Mouse (Mus musculus) layer of hippocampus, adult 11-12 months (tissue): Measurements from ENCODE around the gene Lmf2.

ENCODE experiments used
- DNase-seq: peaks from one replicate; pipeline ENCODE4 v3.0.0; 2022; ENCODE audit warnings: low spot score

Lmf2 gene

DNA sequence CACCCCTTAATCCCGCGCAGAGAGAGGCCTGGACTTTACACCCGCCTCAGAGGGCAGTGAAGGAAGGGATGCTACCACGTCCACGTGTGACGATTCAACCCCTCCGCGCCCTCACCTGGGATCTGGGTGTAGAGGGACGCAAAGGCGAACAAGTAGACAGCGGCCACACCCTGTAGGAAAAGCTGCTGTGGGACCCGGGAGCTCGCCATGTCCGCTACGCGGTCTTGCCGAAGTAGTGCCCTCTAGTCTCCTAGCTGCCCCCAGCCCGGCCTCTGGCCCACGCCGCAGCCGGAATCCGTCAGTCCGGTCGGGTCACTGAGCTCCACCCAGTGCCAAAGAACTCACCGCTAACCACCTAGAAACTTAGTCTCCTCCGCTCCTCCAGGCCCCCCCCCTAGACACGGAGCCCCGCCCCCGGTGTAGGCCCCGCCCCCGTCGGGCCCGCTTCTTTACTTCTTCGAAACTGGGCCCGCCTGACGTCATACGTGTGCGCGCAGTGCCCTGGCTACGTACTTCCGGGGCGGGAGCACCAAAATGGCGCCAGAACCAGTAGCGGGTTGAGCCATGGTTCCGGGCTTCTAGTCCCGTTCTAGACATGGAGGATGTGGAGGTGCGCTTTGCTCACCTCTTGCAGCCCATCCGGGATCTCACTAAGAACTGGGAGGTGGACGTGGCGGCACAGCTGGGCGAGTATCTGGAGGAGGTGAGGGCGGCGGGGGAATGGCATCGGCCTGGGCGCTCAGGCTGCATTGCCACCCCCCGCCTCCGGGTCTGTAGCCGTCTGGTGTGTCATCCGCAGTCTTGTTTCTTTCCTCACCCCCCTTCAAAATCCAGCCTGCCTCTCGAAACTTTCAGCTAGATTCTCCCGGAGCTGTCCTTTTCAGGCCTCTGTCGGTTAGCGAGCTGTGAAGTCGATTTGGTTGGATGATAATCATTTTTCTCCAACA lies at the start of gene Lmf2, which contains the start of gene Ncaph2:
Lmf2 (minus strand) TSS at position 419 of the 947 bp plus-strand sequence.
Ncaph2 (plus strand) TSS at position 479 of the 947 bp plus-strand sequence.
- DNase-seq = peak; percentile 96

DNA sequence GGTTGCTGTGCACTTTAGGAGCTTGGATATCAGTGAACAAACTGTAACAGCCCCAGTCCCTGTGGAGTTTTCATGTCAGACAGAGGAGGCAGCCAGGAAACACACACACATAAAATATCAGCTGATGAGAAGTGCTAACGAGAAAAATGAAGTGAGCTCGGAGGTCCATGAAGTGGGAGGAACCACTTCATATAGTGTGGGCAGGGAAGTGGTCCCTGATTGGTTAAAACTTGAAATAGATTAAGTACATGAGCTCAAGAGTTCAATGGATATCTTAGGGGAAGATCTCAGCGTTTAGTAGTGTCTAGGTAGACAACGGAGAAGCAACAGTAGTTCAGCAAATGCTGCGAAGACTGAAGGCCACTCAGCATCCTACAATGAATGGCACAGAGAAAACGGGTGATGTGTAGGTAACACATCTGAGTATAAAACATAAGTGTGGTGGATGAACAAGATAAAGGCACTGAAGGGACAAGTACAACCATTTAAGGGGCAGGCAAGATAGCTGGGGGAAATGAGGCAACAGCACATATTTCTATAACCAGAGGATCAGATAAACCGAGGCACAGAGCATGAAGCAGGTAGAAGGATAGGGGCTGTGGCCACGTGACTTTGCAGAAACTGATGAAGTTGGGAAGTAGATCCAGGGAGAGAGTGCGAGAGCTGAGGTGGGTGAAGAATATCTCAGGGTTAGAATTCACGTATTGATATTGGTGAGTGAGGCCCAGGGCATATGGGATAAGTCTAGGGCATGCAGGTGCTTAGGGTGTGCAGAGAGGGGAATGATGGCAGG lies 49.6 kb upstream of the Lmf2 start:
- DNase-seq = no peak

GRCm38 (mm10) chr15:89402471-89402870 lies 47.0 kb upstream of the Lmf2 start:
- DNase-seq = no peak

DNA sequence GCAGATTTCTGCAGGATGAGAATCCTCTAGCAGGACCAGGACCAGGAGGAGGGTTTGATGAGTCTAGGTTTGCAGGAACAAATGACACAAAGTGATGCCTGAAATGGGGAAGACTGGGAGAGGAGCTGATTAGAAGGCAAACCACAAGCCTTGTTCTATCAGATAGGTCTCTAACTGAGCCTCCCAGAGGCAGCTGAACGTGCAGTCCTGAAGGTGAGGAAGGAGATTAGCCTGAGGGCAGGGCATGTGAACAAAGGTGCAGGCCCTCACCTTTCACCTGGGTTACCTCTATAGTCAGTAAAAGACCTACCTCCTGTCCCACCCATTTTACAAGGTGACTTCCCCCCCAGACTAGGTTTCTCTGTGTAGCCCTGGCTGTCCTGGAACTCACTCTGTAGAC lies 44.3 kb upstream of the Lmf2 start:
- no peak for DNase-seq

DNA sequence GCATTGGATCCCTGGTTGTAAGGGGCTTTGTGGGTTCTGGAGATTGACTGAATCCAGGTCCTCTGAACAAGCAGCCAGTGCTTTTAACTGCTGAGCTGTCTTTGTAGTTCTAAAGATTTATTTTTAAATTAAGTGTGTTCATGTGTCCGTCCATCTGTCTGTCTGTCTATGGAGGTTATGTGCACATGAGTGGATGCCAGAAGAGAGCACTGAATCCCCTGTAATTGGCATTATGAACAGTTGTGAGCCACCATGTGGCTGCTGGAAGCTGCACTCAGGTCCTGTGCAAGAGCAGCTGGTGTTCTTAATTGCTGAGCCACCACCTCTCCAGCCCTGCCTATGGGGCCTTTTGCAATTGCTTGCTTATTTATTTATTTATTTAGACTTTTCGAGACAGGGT lies 42.7 kb upstream of the Lmf2 start:
- DNase-seq = no peak

DNA sequence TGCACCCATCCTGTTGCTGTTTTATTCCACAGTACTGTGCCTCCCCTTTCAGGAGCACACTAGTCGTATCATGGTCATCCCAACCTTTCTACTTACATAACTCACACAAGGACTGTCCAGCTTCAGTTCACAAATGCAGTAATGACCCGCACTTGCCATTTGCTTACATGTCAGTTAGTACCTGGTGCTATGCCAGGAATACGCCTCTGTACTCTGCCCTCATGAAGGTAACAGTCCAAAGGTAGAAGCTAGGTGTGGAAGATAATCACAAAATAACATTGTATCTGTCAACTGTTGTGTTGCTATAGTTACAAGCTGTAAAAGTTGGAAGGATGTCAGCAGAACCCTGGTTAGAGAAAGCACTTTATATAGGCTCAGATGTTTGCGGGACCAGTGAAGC lies 41.4 kb upstream of the Lmf2 start:
- no peak for DNase-seq

GRCm38 (mm10) chr15:89390081-89390480 lies 34.6 kb upstream of the Lmf2 start:
- no peak for DNase-seq

DNA sequence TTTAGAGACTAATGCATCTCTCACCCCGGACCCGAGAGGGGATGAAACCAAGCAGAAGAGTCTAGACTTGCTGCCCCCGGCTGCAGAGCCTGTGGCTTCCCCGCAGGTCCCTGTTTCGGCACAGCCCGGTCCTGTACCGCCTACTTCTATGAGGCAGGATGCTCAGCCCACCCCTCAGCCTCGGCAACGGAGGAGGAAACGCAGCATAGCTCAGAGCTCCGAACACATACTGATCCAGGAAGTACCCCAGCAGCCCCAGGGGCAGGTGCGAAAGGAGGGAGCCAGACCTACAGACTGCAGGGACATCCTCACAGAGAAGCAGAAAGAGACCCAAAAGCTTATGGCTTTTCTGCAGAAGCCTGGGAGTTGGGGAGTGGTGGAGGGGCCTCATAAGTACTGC lies 31.7 kb upstream of the Lmf2 start:
- no peak for DNase-seq

GRCm38 (mm10) chr15:89384617-89385016 lies 29.2 kb upstream of the Lmf2 start, which contains the start of gene Klhdc7b:
TSS of gene Klhdc7b (plus strand) at chr15:89384917.
- no peak for DNase-seq

GRCm38 (mm10) chr15:89379429-89379828 lies 24.0 kb upstream of the Lmf2 start:
- no peak for DNase-seq

- DNase-seq = no peak
Measured at GRCm38 (mm10) chr15:89378831-89379401, 23.5 kb upstream of the Lmf2 start, which contains the start of gene Odf3b. TSS of gene Odf3b (minus strand) at chr15:89379282.

DNA sequence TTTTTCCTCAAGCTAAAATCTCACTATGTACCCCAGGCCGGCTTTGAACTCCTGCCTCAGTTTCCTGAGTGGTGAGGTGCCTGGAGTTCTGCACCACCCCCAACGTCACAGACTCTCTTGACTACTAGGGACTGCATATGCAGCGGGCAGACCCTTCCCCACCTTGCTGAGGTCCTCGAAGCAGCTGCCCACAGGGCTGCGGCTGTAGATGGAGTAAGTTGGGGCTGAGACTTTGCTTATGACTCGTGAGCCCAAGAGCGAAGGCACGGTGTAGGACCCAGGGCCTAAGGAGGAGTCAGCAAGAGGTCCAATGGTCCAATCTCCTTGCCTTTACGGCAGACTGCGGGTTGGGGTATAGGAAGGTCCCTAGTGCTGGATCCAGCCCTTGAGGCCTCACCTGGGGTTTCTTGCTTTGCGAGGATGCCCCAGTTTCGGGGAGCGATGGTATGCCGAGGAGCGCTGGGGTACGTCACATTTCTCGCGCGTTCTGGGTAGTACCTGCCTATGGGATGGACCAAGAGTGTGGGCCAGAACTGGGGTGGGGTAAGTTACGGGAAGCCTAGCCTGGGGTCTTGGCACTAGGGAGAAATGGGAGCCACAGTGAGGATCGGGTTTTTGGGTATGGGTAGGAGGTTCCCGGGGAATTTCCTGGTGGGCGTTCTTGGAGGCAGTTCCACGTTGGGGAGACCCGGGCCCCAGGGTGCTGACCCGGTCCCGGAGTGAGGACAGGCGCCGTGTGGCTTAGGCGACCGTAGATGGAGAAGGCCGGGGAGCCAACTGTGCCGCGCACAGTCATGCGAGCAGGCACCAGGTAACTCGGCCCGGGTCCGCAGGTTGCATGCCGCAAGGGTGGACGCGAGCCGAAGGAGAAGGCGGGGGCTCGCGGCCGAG lies 22.7 kb upstream of the Lmf2 start:
- no peak for DNase-seq

DNA sequence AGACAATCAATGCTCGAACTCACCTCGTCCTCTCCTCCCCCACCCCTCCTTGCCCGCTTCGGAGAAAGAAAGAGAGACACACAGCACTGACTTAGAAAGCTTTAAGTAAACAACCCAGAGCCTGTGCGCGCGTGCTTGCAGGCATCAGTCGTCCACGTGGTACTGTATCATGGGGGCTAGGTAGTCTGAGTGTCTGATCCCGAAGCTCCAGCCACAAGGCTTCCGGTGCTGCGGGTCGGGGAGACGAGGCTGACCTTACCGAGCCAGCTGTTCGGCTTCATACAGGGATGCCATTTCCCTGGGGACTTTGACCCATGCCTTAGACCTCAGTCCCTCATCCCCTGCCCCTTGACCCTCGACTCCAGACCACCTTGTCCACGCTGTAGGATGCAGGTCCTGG lies 21.9 kb upstream of the Lmf2 start:
- DNase-seq = no peak

DNA sequence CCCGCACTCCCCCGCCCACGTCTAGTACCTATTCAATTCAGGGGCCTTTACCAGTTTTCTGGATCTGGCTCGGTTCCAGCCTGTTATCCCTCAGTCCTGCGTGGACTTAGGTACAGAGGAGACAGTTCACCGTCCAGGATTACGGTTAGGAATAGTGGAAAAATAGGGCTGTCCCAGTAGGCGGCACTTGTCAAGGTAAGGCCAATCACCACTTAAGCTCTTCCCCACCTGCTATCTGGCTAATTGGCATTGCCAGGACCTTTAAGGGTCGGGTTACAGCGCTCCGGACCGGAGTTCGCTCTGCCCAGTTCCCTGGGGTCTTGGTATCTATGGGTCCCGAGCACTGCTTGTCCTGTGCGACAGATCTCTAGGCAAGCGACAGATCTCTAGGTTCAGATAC lies 21.5 kb upstream of the Lmf2 start, which contains the start of gene Tymp:
Tymp (minus strand) TSS at position 83 of the 400 bp plus-strand sequence.
- DNase-seq = no peak

- DNase-seq = no peak
Measured at GRCm38 (mm10) chr15:89376040-89376439, 20.6 kb upstream of the Lmf2 start.

DNA sequence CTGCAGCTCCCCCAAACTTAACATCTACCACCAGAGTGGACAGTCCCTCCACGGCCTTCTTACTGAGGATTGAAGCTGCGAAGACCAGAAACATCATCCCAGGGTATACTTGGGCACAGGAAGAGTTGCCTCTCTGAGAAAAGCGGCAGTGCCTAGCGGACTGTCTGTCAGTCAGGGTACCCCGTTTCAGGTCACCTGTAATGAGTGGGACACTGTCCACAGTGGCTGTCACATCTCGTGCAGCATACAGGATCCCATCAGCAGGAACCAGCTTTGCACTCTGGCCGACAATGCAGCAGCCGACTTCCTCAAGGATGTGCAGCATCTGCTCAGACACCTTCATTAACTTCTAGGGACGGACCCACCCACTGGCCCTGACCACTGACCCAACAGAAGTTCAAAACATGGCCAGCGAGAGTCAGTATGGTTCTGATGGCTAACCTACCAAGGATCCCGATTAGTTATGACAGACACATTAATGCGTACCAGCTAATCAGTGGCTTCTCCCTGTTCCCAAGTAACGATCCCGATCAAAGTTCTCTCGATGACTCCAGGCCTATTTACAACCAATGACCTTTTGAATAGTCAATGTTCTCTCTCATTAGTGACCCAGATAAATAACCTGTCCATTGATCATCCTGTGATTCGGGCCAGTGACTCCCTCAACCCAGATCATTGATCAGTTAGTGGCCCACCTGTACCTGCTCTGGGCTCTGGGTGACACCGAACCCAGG lies 19.5 kb upstream of the Lmf2 start:
- DNase-seq = no peak

DNA sequence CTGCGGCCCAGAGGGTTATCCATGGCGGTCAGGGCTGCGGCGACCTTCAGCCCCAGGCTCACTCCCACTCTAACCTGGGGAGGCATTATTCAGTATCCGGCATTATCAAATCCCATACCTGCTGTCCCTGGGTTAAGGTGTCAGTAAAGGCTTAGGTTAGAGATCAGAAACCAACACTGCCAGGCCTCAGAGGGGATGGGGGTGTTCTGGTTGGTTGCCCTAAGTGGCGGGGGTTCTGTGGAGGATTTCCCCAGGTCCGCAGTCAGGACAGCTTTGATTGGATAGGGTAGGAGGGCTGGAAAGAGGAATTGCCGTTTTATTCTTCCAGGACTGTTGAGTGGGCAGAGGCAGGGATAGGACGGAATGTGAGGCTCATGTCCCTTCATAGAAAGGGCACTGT lies 18.9 kb upstream of the Lmf2 start:
- no peak for DNase-seq

GRCm38 (mm10) chr15:89373762-89374248 lies 18.3 kb upstream of the Lmf2 start, which contains the start of gene Sco2:
TSS of gene Sco2 (minus strand) at chr15:89373846.
- peak; percentile 96 for DNase-seq

DNA sequence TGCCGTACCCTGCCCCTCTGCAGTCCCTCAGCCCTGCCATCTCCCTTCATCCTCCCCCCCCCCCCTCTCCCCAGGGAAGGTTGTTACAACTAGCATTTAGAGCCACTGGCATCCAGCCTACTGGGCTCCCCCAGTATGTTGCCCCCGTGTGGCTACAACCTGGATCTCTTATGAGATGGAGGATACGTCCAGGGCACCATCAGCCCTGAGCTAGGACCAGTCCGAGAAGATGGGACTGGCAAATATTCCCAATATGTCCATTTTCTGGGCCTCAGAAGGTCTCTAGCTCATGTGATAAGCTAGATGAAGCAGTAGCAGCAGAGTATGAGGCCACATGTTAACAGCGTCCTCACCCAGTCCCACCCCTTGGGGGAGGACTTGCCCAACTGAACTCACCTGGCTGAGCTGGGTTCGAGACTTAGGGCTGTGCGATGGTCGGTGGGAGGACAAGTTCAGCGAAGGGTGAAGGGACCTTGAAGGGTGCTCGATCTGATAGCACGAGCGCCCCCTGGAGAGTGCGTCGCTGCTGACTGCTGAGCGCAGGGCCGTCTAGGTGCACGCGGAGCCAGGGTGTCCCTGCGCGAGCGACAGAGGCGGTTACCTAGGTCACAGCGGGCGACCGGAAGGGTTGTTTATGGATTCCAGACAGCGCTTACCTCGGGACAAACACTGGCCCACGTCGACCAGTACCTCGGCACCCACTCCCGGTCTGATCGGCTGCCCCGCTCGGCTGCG lies 17.7 kb upstream of the Lmf2 start:
- peak; percentile 89 for DNase-seq

- DNase-seq = no peak
Measured at GRCm38 (mm10) chr15:89372536-89372935, 17.1 kb upstream of the Lmf2 start.
